Mouse (Mus musculus) heart, embryonic 13.5 days (tissue): Measurements from ENCODE around the gene Fbxo42. TPM values are rescaled to one million over a fixed set of nuclear protein-coding genes. Genes with fewer than 3 reads are reported as not detected.

Experiments
- ATAC-seq: fragments of 200-750 bp; cut with Nextera tagmentation; 2 replicates; pipeline ENCODE4 v1.8.0; 2017; ENCODE audit warnings: moderate TSS enrichment; ENCODE audit not compliant: insufficient number of reproducible peaks, low FRiP score, low TSS enrichment; ENCODE audit errors: extremely low read depth
- H3K27ac ChIP-seq: fragments of 300-500 bp; sonication (generic); replicated peaks from 2 replicates; pipeline ENCODE4 v1.5.1; 2015; ENCODE audit warnings: moderate library complexity, mild to moderate bottlenecking, inconsistent platforms
- H3K27me3 ChIP-seq: fragments of 300-500 bp; sonication (generic); replicated peaks from 2 replicates; pipeline ENCODE4 v1.6.1; 2015; ENCODE audit warnings: mild to moderate bottlenecking, inconsistent platforms
- H3K36me3 ChIP-seq: fragments of 300-500 bp; sonication (generic); 2 replicates; pipeline ENCODE4 v1.6.1; 2015; ENCODE audit warnings: mild to moderate bottlenecking, inconsistent platforms
- H3K4me1 ChIP-seq: fragments of 300-500 bp; sonication (generic); 2 replicates; pipeline ENCODE4 v1.6.1; 2015; ENCODE audit warnings: inconsistent platforms
- H3K4me2 ChIP-seq: fragments of 300-500 bp; sonication (generic); 2 replicates; pipeline ENCODE4 v1.6.1; 2015; ENCODE audit warnings: inconsistent platforms, mild to moderate bottlenecking, moderate library complexity
- H3K4me3 ChIP-seq: fragments of 300-500 bp; sonication (generic); 2 replicates; pipeline ENCODE4 v1.5.1; 2015; ENCODE audit warnings: moderate library complexity, mild to moderate bottlenecking, inconsistent platforms
- H3K9ac ChIP-seq: fragments of 300-500 bp; sonication (generic); 2 replicates; pipeline ENCODE4 v1.6.1; 2015; ENCODE audit warnings: inconsistent platforms, mild to moderate bottlenecking, moderate library complexity
- H3K9me3 ChIP-seq: fragments of 300-500 bp; sonication (generic); 2 replicates; pipeline ENCODE4 v1.6.1; 2016; ENCODE audit warnings: inconsistent platforms
- WGBS: fragments of 180-500 bp; shearing (Covaris S2); methylation state at CpG from one replicate; pipeline ENCODE4 v1.1.7; 2015; ENCODE audit warnings: mixed read lengths; 5-methylcytosine and 5-hydroxymethylcytosine counted together
- polyA plus RNA-seq: library from polyadenylated mRNA; unstranded; fragments of >200 nt; fragmentation: Nextera tagmentation; extraction: Ambion mirVana; gene quantifications from 2 replicates; pipeline ENCODE4 v1.2.1, GENCODE M21; 2015

Gene Fbxo42
- polyA plus RNA-seq, 1 experiment from 2014 or later = 14.2 TPM

DNA sequence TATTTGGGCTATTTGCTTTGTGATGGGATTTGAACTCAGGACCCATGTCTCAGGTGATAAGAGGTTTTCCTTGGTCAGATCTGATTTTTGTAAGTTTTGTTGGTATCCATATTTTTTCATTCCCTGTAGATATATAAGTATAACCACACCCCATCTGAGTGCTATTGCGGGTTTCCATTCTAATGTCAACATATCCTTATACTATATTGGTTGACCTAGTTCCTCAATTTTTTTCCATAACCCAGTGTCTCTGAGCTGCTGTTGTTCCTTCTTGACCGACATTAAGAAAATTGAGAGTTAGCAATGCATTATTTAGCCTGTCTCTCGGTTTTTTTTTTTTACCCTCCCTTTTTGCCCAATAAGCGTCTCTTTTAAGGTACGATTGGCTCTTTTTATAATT, 75.0 kb downstream of the Fbxo42 start:
- no peak overlapping the region for H3K4me3 ChIP-seq
- H3K36me3 ChIP-seq = no peaks in the 10 kb centered on the region
- WGBS = 85% methylated on average over 5 of the region's 5 CpGs
- H3K27ac ChIP-seq = no peak overlapping the region
- H3K4me1 ChIP-seq = 0 out of 2 replicates have a peak, but pooled peaks cover 3% of the 10 kb centered on the region
- ATAC-seq = no peak
- H3K9me3 ChIP-seq = no peaks in the 10 kb centered on the region
- no peaks in the 10 kb centered on the region for H3K27me3 ChIP-seq
- no peak overlapping the region for H3K9ac ChIP-seq
- H3K4me2 ChIP-seq = no peak overlapping the region

DNA sequence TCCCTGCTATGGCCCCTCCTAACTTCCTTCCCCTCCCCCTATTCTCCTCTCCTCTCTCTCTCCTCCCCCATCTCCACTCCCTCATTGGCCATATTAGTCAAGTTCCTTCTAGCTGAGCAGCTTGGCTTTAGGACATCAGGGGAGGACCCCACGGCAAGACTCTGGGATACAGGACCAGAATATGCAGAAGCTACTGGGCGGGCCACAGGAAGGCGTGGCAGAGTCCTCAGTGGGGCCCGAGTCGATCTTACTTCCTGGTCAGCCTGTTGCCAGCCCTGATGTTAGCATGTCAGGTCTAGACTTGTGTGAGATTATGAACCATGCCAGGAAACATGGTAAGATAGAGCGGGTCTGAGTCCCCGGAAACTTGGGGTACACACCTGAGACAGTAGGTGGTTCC, 81.0 kb downstream of the Fbxo42 start:
- 75% methylated on average over 7 of the region's 7 CpGs for WGBS
- no peak for ATAC-seq
- H3K9ac ChIP-seq = no peak overlapping the region
- H3K27me3 ChIP-seq = peaks cover 29% of the 10 kb centered on the region
- H3K4me2 ChIP-seq = no peak overlapping the region
- no peaks in the 10 kb centered on the region for H3K9me3 ChIP-seq
- H3K36me3 ChIP-seq = no peaks in the 10 kb centered on the region
- H3K4me1 ChIP-seq = peaks cover 10% of the 10 kb centered on the region
- no peak overlapping the region for H3K4me3 ChIP-seq
- H3K27ac ChIP-seq = no peak overlapping the region

DNA sequence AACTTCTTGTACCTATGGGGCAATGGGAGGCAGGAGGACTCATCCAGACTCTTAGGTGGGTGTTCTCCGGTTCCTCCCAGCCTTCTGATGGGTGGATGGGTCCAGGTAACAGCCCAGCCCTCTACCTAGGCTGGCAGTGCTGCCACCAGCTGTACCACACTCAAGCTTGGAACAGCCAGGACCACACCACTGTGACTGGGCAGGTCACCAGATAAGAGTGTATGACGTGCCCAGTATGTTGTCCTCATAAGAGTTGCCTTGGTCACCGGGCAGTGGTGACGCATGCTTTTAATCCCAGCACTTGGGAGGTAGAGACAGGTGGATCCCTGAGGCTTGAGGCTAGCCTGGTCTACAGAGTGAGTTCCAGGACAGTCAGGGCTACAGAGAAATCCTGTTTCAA, 85.5 kb downstream of the Fbxo42 start:
- no peak for ATAC-seq
- peaks cover 10% of the 10 kb centered on the region for H3K4me1 ChIP-seq
- H3K9ac ChIP-seq = no peak overlapping the region
- H3K9me3 ChIP-seq = no peaks in the 10 kb centered on the region
- no peak overlapping the region for H3K4me3 ChIP-seq
- H3K27ac ChIP-seq = no peak overlapping the region
- no peaks in the 10 kb centered on the region for H3K36me3 ChIP-seq
- H3K4me2 ChIP-seq = no peak overlapping the region
- H3K27me3 ChIP-seq = peaks cover 59% of the 10 kb centered on the region
- WGBS = 84% methylated on average over 4 of the region's 4 CpGs

DNA sequence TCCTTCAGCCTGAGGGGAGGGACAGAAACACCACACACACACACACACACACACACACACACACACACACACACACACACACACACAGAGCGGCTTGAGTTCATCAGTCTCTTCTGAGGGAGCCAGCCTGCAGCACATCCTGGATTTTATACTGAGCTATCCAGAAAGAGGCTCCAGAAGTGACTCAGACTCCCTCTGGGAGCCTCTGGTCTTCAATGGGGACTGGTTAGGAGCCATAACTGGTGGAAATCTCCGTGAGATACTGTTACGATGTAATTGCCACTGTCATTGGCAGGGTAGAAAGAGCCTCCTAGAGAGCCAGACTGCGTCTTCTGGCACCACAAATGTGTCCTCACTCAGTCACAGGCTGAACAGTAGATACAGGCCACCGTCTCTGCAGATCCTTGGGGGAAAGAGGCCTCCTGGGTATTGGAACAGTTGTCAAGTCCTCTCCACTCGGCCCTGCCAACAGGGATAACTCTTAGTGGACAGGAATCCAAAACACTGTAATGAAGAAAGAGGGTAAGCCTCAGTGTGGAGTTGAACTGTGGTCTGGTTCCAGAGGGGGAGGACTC, 87.9 kb downstream of the Fbxo42 start:
- peaks cover 21% of the 10 kb centered on the region for H3K4me1 ChIP-seq
- peaks cover 80% of the 10 kb centered on the region for H3K27me3 ChIP-seq
- no peaks in the 10 kb centered on the region for H3K36me3 ChIP-seq
- 58% methylated on average over 6 of the region's 6 CpGs for WGBS
- no peak overlapping the region for H3K4me3 ChIP-seq
- no peak for ATAC-seq
- no peaks in the 10 kb centered on the region for H3K9me3 ChIP-seq
- no peak overlapping the region for H3K4me2 ChIP-seq
- no peak overlapping the region for H3K27ac ChIP-seq
- no peak overlapping the region for H3K9ac ChIP-seq

DNA sequence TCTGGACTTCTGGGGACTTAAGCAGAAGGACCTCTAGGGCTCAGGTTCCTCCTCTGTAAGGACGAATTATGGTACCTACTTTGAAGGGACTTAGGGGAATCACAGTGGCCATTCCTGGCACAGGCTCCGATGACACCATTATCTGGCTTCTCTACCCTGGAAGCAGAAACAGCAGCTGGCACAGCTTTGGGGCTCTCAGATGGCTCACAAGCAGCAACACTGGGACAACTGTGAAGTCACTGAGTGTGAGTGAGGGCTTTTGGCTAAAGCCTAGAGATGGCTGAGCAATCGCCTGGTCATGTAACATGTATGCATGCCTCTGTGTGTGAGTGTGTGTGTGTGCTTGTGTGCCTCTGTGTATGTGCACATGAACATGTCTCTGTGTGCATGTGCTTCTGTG, 89.1 kb downstream of the Fbxo42 start:
- peaks cover 82% of the 10 kb centered on the region for H3K27me3 ChIP-seq
- WGBS = 61% methylated on average over 3 of the region's 3 CpGs

DNA sequence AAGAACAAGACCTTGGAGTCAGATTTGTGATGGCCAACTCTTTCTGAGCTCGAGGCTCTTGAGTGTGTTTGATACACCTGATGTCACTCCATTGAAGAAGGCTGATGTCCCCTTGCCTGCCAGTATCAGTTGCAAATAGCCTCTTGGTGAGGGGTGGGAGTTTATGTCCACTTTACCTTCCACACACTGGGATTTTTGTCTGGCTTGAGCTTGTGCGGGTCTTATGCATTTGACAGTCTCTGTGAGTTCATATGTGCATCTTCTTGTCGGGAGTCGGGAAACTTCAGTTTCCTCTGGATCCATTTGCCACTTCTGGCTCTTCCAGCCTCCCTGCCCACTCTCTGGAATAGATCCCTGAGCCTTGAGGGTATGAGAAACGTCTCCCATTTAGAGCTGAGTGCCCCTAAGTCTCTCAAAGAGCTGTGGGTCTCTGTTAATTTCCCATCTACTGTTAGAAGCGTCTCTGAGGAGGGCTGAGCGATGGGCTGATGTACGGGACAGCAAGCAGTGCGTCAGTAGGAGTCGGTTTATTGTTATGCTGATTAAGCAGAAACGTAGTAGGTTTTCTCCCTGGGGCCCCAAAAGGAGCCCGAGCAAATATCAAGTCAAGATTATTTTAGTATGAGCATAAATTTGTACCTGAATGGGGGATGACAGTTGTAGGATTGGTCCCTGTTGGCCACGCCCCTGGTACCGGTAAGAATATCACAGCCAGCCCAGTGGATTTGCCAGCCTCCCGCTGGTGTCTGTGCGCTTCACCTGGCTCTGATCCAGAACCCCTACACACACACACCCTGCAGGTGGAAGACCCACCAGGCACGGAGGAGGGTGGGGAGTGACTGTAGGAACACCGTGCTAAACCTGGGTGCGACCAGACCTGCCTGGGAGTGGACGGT, 91.0 kb downstream of the Fbxo42 start:
- peak overlapping the region; percentile 83 for H3K4me2 ChIP-seq
- no peak overlapping the region for H3K27ac ChIP-seq
- H3K27me3 ChIP-seq = peaks cover 84% of the 10 kb centered on the region
- peak overlapping the region; percentile 73 for H3K9ac ChIP-seq
- ATAC-seq = no peak
- H3K9me3 ChIP-seq = no peaks in the 10 kb centered on the region
- peak overlapping the region; percentile 50 for H3K4me3 ChIP-seq
- peaks cover 43% of the 10 kb centered on the region for H3K4me1 ChIP-seq
- WGBS = 6% methylated on average over 20 of the region's 20 CpGs
- no peaks in the 10 kb centered on the region for H3K36me3 ChIP-seq

More for the DNA sequence above, 89.1 kb downstream of the Fbxo42 start:
- no peaks in the 10 kb centered on the region for H3K9me3 ChIP-seq
- no peak overlapping the region for H3K4me3 ChIP-seq
- no peak overlapping the region for H3K27ac ChIP-seq
- peaks cover 30% of the 10 kb centered on the region for H3K4me1 ChIP-seq
- H3K36me3 ChIP-seq = no peaks in the 10 kb centered on the region
- H3K9ac ChIP-seq = no peak overlapping the region
- ATAC-seq = no peak
- H3K4me2 ChIP-seq = no peak overlapping the region

DNA sequence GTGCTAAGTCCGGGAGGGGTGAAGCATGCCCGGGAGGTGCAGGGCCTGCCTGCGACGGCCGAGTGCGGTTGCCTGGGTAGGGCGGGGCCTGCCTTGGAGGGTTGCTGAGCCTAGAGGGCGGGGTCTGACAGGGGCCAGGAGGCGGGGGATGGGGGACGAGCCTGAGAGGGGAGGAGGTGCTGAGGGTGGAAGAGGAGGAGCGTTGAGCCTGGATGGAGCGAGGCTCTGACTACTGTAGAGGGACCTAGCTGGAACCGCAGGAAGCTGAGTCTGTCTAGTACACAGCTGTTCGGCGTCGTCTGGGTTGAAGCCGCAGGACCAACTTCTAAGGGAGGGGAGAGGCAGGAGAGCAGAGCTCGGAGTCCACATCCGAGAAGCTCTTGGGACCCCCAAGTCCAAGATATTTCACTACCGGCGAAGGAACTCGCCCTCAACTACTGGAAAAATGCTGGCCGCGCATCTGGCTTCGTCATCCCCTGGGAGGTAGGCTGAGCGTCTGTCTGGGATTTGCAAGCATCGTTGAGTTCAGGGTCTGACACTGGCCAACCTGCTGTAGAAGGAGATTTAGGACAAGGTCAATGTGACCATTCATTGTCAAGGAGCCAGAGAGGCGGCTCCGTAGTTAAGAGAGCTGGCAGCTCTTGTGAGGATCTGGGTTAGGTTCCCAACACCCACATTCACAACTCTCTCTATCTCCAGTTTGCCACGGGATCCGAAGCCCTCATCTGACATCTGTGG, 91.8 kb downstream of the Fbxo42 start, which contains the start of gene Arhgef19:
Gene Arhgef19, plus strand, starts transcription at position 112 of the 738 bp plus-strand sequence.
- peak within 1 kb of the TSS; percentile 83 for H3K4me2 ChIP-seq
- peak; percentile 81 for ATAC-seq
- no peaks in the 10 kb centered on the region for H3K36me3 ChIP-seq
- peak within 1 kb of the TSS; percentile 73 for H3K9ac ChIP-seq
- H3K27me3 ChIP-seq = peaks cover 92% of the 10 kb centered on the region
- H3K27ac ChIP-seq = no peak within 1 kb of the TSS; the same call in 1 of the 2 replicates
- peaks cover 45% of the 10 kb centered on the region for H3K4me1 ChIP-seq
- peak within 1 kb of the TSS; percentile 50 for H3K4me3 ChIP-seq
- H3K9me3 ChIP-seq = no peaks in the 10 kb centered on the region
- whole genome bisulfite sequencing = 1% methylated on average over 31 of the region's 31 CpGs

DNA sequence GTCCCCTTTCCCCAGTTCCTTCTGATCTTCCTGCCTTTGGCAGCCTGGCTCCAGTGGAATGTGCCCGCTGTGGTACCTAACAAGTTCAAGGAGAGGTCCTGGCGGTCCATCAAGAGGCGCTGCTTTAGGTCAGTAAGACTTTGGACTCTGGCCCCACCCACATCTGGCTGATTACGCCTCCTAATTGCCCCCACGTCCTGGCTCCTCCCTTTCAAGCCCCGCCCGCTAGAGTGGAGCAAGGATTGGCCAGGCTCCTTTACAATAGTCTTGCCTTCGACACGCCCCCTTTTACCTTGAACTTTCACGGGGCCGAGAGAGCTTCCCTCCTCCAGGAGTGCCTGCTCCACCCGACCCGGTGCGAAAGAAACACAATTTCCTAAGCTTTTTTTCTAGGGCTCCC, 92.9 kb downstream of the Fbxo42 start:
- ATAC-seq = peak; percentile 17; the same call in 1 of the 2 replicates
- H3K4me1 ChIP-seq = peaks cover 56% of the 10 kb centered on the region
- H3K4me2 ChIP-seq = peak overlapping the region; percentile 83
- H3K27ac ChIP-seq = no peak overlapping the region
- H3K4me3 ChIP-seq = peak overlapping the region; percentile 50
- no peaks in the 10 kb centered on the region for H3K36me3 ChIP-seq
- no peaks in the 10 kb centered on the region for H3K9me3 ChIP-seq
- WGBS = 2% methylated on average over 14 of the region's 14 CpGs
- H3K9ac ChIP-seq = no peak overlapping the region
- H3K27me3 ChIP-seq = peaks cover 96% of the 10 kb centered on the region

DNA sequence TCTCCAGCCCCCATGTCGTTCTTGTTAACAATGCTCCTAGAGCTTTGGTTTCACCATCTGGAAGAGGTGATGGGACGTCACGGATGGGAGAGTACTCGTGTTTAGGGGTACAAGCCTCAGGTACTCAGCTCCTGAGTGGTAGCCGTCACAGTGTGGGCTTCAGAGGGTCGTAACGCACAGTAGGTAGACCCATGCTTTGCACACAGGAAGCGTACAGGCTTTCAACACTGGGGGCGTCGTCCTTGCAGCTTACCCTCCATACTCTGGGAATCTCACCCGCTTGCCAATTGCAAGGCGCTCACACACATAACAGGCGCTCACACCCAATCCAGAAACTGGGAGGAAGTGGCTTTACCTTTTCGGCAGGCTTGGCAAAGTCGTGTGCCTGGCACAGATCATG, 94.1 kb downstream of the Fbxo42 start:
- no peaks in the 10 kb centered on the region for H3K9me3 ChIP-seq
- H3K9ac ChIP-seq = no peak overlapping the region
- no peak for ATAC-seq
- peak overlapping the region; percentile 23; the same call in 1 of the 2 replicates for H3K4me2 ChIP-seq
- 30% methylated on average over 15 of the region's 15 CpGs for WGBS
- H3K4me3 ChIP-seq = no peak overlapping the region
- peaks cover 96% of the 10 kb centered on the region for H3K27me3 ChIP-seq
- no peak overlapping the region for H3K27ac ChIP-seq
- H3K36me3 ChIP-seq = no peaks in the 10 kb centered on the region
- H3K4me1 ChIP-seq = peaks cover 68% of the 10 kb centered on the region

DNA sequence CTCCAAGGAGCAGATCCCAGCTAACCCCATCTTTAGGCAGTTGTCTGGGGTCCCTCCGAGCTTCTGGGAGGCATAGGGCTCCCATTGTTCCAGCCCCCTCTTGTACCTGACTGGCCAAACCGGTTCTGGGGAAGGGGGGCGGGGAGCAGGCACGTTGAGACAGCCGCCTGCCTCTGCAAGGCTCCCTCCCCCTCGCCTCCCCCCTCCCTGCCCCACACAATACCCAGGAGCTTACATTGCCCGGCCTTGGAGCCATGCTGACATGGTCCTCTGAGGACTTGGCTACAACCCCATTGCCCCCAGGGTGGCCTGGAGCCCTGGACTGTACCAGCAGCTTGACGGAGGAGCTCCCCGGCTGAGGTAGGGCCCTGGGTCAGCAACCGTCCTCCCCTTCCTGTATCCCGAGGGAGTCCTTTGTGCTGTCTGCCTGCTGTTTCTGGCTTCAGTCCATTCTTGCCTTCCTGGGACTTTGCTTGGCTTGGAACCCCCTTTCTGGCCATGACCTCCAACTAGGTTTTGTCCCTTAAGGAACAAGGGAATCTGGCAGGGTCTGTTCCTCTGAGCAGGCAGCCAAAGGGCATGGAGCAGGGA, 95.0 kb downstream of the Fbxo42 start:
- H3K9ac ChIP-seq = peak overlapping the region; percentile 42; the same call in 1 of the 2 replicates
- H3K4me3 ChIP-seq = peak overlapping the region; percentile 15
- ATAC-seq = no peak
- peak overlapping the region; percentile 23 for H3K4me2 ChIP-seq
- WGBS = 15% methylated on average over 11 of the region's 11 CpGs
- H3K27ac ChIP-seq = no peak overlapping the region; the same call in 1 of the 2 replicates
- H3K9me3 ChIP-seq = no peaks in the 10 kb centered on the region
- H3K36me3 ChIP-seq = no peaks in the 10 kb centered on the region
- peaks cover 98% of the 10 kb centered on the region for H3K27me3 ChIP-seq
- peaks cover 77% of the 10 kb centered on the region for H3K4me1 ChIP-seq

DNA sequence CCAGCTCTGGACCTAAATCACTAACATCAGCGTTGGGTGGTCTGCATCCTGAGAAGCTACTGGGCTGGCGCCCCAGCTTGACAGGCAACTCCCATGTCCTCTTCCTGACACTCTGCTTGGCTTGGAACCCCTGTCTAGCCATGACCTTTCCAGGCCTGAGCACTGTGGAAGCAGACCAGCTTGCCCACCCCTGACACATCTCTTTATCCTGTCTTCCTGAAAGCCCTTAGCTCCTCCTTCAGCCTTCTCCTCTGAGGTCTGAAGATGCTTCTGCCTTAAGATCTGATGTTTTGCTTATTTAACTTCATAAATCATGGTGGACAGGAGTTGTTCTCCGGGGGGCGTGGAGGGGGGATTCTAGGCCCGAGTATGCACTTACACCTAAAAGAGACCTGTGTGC, 95.9 kb downstream of the Fbxo42 start:
- H3K27me3 ChIP-seq = peaks cover 98% of the 10 kb centered on the region
- 0 out of 2 replicates have a peak overlapping the region, but pooled peaks have one; percentile 23 for H3K4me2 ChIP-seq
- H3K36me3 ChIP-seq = no peaks in the 10 kb centered on the region
- no peak overlapping the region for H3K9ac ChIP-seq
- no peak overlapping the region for H3K27ac ChIP-seq
- ATAC-seq = no peak
- WGBS = 55% methylated on average over 5 of the region's 5 CpGs
- H3K9me3 ChIP-seq = no peaks in the 10 kb centered on the region
- no peak overlapping the region for H3K4me3 ChIP-seq
- H3K4me1 ChIP-seq = peaks cover 84% of the 10 kb centered on the region
